Mouse (Mus musculus) stomach, postnatal 0 days (tissue): Measurements from ENCODE around the gene Kmt5a. TPM values are rescaled to one million over a fixed set of nuclear protein-coding genes. Genes with fewer than 3 reads are reported as not detected.
A peak's percentile ranks its signal among the peaks of the same experiment; 100 is the strongest.

Experiments
- ATAC-seq: fragments of 200-750 bp; cut with Nextera tagmentation; 2 replicates; pipeline ENCODE4 v1.8.0; 2017; ENCODE audit not compliant: low FRiP score, low TSS enrichment
- DNase-seq: peaks from one replicate; pipeline ENCODE4 v3.0.0-alpha.2; 2016; ENCODE audit warnings: low spot score
- H3K27ac ChIP-seq: fragments of 300-500 bp; sonication (generic); replicated peaks from 2 replicates; pipeline ENCODE4 v1.5.1; 2014; ENCODE audit warnings: mild to moderate bottlenecking, control low read depth
- H3K27me3 ChIP-seq: fragments of 300-500 bp; sonication (generic); 2 replicates; pipeline ENCODE4 v1.6.1; 2014; ENCODE audit warnings: low read length; ENCODE audit not compliant: control insufficient read depth, insufficient read depth
- H3K36me3 ChIP-seq: fragments of 300-500 bp; sonication (generic); 2 replicates; pipeline ENCODE4 v1.6.1; 2014; ENCODE audit warnings: low read length, mixed read lengths; ENCODE audit not compliant: control insufficient read depth, insufficient read depth
- H3K4me1 ChIP-seq: fragments of 300-500 bp; sonication (generic); replicated peaks from 2 replicates; pipeline ENCODE4 v1.6.1; 2014; ENCODE audit warnings: antibody characterized with exemption; ENCODE audit not compliant: control insufficient read depth, insufficient read depth
- H3K4me2 ChIP-seq: fragments of 300-500 bp; sonication (generic); replicated peaks from 2 replicates; pipeline ENCODE4 v1.6.1; 2014; ENCODE audit warnings: low read depth, mild to moderate bottlenecking, control low read depth, moderate library complexity
- H3K4me3 ChIP-seq: fragments of 300-500 bp; sonication (generic); 2 replicates; pipeline ENCODE4 v1.5.1; 2014; ENCODE audit warnings: low read depth, low read length, control low read depth
- H3K9ac ChIP-seq: fragments of 300-500 bp; sonication (generic); 2 replicates; pipeline ENCODE4 v1.6.1; 2014; ENCODE audit warnings: mild to moderate bottlenecking, low read length, control low read depth, mixed read lengths
- H3K9me3 ChIP-seq: fragments of 300-500 bp; sonication (generic); 2 replicates; pipeline ENCODE4 v1.6.1; 2016; ENCODE audit warnings: low read length; ENCODE audit not compliant: control insufficient read depth
- CTCF ChIP-seq: IDR thresholded peaks from 2 replicates; pipeline ENCODE4 v1.5.1; 2016; ENCODE audit warnings: antibody characterized with exemption, low read depth, mild to moderate bottlenecking, moderate library complexity
- EP300 ChIP-seq: optimal IDR thresholded peaks from 2 replicates; pipeline ENCODE3; 2016; ENCODE audit warnings: antibody characterized with exemption
- WGBS: fragments of 180-500 bp; shearing (Covaris S2); extraction: QIAGEN DNeasy Blood & Tissue Kit; methylation state at CpG from one replicate; pipeline ENCODE4 v1.1.7; 2014; 5-methylcytosine and 5-hydroxymethylcytosine counted together
- polyA plus RNA-seq: library from polyadenylated mRNA; unstranded; fragments of >200 nt; fragmentation: Nextera tagmentation; extraction: Ambion mirVana; gene quantifications from 2 replicates; pipeline ENCODE4 v1.2.1, GENCODE M21; 2015

Gene Kmt5a
- polyA plus RNA-seq, 1 experiment from 2014 or later, result 64.1 TPM

DNA sequence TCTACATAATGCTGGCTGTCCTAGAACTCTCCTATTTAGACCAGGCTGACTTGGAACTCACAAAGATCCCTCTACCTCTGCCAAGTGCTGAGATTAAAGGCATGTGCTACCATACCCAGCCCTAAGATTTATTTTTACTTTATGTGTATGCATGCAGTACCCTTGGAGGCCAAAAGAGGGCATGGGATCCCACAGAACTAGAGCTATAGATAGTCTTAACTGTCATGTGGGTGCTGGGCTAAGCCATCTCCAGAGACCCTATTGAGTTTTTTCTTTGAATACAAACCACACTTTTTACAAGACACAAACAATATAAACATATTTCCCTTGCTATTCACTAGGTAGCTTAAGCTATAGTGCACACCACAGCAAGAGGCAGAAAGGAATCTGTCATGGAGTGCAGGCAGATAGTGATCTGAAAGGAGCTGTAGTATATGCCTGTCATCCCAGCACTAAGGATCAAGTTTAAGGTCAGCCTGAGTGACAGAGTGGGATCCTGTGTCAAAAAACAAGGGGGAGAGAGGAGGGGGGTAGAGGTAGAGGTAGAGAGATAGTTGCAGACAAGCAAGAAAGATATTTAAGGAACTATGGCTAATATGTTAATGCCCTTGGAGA lies 7.2 kb upstream of the Kmt5a start:
- no peaks in the 10 kb centered on the region for H3K9me3 ChIP-seq
- TF ChIP-seq CTCF, result peak; percentile 92
- TF ChIP-seq EP300, result no peak
- H3K4me3 ChIP-seq, result no peak overlapping the region
- H3K4me2 ChIP-seq, result no peak overlapping the region
- no peaks in the 10 kb centered on the region for H3K36me3 ChIP-seq
- peak; percentile 51 for DNase-seq
- H3K27ac ChIP-seq, result no peak overlapping the region
- no peak overlapping the region for H3K9ac ChIP-seq
- ATAC-seq, result peak; percentile 66
- H3K27me3 ChIP-seq, result no peaks in the 10 kb centered on the region
- H3K4me1 ChIP-seq, result no peaks in the 10 kb centered on the region

DNA sequence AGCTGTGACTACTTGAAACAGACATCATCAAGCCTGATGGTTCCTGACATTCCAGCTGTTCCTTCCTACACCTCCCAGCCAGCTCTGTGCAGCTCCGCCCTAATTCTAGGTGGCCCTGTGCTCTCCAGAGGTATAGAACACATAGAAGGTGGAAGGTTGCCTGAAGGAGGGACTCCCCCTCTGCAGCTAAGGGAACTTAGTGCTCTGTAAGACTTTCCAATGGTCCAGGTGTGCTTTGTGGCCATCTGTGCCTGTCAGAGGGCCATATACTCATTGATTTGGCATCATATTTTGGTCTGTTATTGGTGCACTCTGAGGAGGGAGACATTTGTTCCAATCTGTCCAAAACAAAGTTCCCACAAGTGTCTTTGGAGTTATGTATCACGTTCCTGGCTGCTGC lies 6.7 kb upstream of the Kmt5a start:
- TF ChIP-seq EP300, result no peak
- Histone ChIP-seq H3K36me3 (no peaks in the 10 kb centered on the region), H3K27ac (no peak overlapping the region), H3K4me3 (no peak overlapping the region), H3K9ac (no peak overlapping the region), H3K27me3 (no peaks in the 10 kb centered on the region), H3K9me3 (no peaks in the 10 kb centered on the region), H3K4me2 (no peak overlapping the region), H3K4me1 (no peaks in the 10 kb centered on the region)
- 73% methylated on average over 2 of the region's 2 CpGs for WGBS
- DNase-seq (no peak), ATAC-seq (no peak)

DNA sequence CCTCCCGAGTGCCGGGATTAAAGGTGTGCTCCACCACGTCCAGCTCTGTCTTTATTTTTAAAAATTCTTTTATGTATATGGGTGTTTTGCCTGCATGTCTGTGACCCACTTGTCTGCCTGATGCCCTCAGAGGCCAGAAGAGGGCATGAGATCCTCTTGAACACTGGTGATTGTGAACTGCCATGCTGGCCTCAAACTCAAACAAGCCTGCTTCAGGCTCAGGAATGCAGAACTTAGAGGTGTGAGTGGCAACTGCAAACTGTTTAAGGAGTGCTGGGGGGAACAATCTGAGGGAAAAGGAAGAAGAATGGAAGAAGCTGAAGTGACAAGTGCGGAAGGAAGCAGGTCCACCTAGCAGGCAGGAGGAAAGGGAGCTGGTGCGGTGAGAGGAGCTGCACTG lies 1.5 kb upstream of the Kmt5a start:
- TF ChIP-seq EP300, result no peak
- TF ChIP-seq CTCF, result peak; percentile 68
- Histone ChIP-seq H3K4me1 (no peaks in the 10 kb centered on the region), H3K9ac (no peak overlapping the region), H3K4me2 (no peak overlapping the region), H3K9me3 (no peaks in the 10 kb centered on the region), H3K27me3 (no peaks in the 10 kb centered on the region), H3K27ac (peak overlapping the region; percentile 49), H3K4me3 (no peak overlapping the region), H3K36me3 (no peaks in the 10 kb centered on the region)
- DNase-seq (peak; percentile 46), ATAC-seq (no peak)
- WGBS, result 75% methylated on average over 5 of the region's 5 CpGs

GRCm38 (mm10) chr5:124438746-124439145 lies 984 bp upstream of the Kmt5a start:
- no peak for ATAC-seq
- TF ChIP-seq EP300, result no peak
- no peak for TF ChIP-seq CTCF
- H3K9ac ChIP-seq, result no peak overlapping the region
- H3K36me3 ChIP-seq, result no peaks in the 10 kb centered on the region
- H3K4me3 ChIP-seq, result no peak overlapping the region
- peak overlapping the region; percentile 89; the same call in 1 of the 2 replicates for H3K4me2 ChIP-seq
- H3K27me3 ChIP-seq, result no peaks in the 10 kb centered on the region
- peak overlapping the region; percentile 49; the same call in 1 of the 2 replicates for H3K27ac ChIP-seq
- WGBS, result 69% methylated on average over 5 of the region's 5 CpGs
- no peaks in the 10 kb centered on the region for H3K4me1 ChIP-seq
- no peak for DNase-seq
- no peaks in the 10 kb centered on the region for H3K9me3 ChIP-seq

DNA sequence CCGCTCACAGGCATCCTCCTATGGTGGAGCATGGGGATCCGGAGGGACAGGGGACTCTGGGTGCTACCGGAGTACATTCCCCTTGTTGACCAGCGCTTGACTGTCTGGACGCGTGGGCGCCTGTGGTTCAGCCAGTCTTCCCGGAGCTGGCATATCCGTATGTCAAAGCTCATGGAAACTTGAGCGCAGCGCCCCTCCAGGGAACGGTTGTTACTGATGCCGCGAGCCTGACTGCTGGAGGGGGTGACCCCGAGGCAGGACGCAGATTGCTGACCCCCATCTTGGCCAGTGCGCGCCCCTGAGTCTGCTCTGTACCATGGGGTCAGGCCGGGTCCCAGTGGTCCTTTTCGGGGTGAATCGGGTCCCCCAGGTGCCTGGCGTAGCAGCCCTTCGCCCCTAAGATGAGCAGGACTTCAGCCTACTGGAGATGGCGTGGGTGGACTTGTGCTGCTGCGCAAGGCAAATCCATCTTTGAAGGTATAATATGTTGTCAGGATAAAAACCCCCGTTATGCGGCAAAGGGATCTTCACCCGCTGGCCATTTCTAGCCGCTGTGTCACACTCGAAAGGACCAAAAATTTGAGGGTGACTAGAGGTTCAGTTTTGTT lies 468 bp downstream of the Kmt5a start:
- ATAC-seq, result peak; percentile 69
- peak overlapping the region; percentile 72 for H3K9ac ChIP-seq
- no peaks in the 10 kb centered on the region for H3K9me3 ChIP-seq
- H3K36me3 ChIP-seq, result no peaks in the 10 kb centered on the region
- H3K27ac ChIP-seq, result peak overlapping the region; percentile 83
- H3K4me1 ChIP-seq, result no peaks in the 10 kb centered on the region
- no peaks in the 10 kb centered on the region for H3K27me3 ChIP-seq
- peak overlapping the region; percentile 89 for H3K4me2 ChIP-seq
- peak; percentile 78 for DNase-seq
- TF ChIP-seq CTCF (peak; percentile 63), EP300 (no peak)
- under 1% methylated on average over 30 of the region's 30 CpGs for WGBS
- peak overlapping the region; percentile 59 for H3K4me3 ChIP-seq

- Histone ChIP-seq H3K27me3 (no peaks in the 10 kb centered on the region), H3K9ac (no peak overlapping the region), H3K27ac (peak overlapping the region; percentile 69), H3K4me2 (no peak overlapping the region), H3K9me3 (no peaks in the 10 kb centered on the region), H3K4me1 (no peaks in the 10 kb centered on the region), H3K4me3 (no peak overlapping the region), H3K36me3 (no peaks in the 10 kb centered on the region)
- ATAC-seq (no peak), DNase-seq (peak; percentile 38)
- TF ChIP-seq CTCF, result no peak
- TF ChIP-seq EP300, result no peak
- 57% methylated on average over 2 of the region's 2 CpGs for WGBS
These were observed 2.9 kb downstream of the Kmt5a start for GRCm38 (mm10) chr5:124442628-124443027.
